7 mouse cellular contexts compared by ENCODE assay signal in the genomic region with DNA sequence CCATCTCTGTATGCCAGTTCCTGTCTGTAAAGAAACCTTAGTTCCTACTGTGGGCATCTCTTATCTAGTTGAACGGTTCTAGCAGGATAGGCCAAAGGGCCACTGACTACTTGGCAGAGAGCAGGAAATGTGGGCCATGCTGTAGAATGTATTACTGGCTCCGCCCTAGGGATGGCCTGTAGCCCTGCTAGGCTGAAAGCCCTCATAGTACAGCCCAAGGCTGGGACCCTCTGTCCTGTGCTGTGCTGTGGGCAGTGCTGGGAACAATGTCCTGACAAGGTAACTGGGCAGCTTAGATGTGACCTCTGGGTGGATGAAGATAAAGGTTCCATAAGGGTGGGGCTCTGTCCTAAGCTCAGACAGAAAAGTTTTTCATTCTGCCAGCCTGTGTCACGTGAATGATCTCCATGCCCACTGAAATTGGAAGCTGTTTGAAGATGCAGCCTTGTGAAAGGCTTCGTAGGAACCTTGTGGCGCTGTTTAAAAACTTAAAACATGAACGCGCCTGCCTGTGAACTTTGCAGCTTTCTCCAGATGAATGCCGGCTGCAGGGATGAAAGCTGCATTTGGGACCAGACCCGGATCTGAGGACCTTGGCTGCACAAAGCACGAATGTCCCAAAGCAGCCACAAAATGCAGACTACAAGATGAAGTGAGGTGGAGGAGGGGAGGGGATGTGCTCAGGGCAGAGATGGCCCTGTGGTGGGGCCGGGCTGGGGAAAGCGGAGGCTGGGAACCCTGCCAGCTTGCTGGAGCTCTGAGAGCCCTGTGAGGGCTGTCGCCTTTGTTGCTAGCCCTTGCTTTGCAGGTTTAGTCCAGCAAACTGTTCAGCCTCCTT.
DNase-seq lines count a peak whose midpoint lies in the region; ATAC-seq and TF ChIP-seq lines count a peak whose summit lies in the region.

No protein-coding gene starts in this region.

- peaks cover 16% of the 10 kb centered on the region for H3K4me1 ChIP-seq in lung, embryonic 14.5 days (ENCODE audit: insufficient read depth)
- no peaks in the 10 kb centered on the region for H3K4me1 ChIP-seq in lung, adult 2 months (ENCODE audit: control insufficient read depth, insufficient read depth, low read length)
- H3K4me1 ChIP-seq in embryonic facial prominence, embryonic 13.5 days: peaks cover 19% of the 10 kb centered on the region
- peaks cover 10% of the 10 kb centered on the region; the same call in 1 of the 2 replicates for H3K4me1 ChIP-seq in heart, embryonic 11.5 days (ENCODE audit: control insufficient read depth, insufficient read depth, low read length)
- H3K4me1 ChIP-seq in limb, embryonic 14.5 days (ENCODE audit: control insufficient read depth, insufficient read depth, low read length): peaks cover 14% of the 10 kb centered on the region

- DNase-seq in lung, embryonic 14.5 days: peak; percentile 94
- no peak for DNase-seq in lung, adult 2 months
- peak; percentile 84 for DNase-seq in limb, embryonic 14.5 days (ENCODE audit: low spot score)
- peak; percentile 68 for DNase-seq in right cerebral cortex, postnatal 4 days
- no peak for DNase-seq in embryo, embryonic 10 days (ENCODE audit: low spot score)

- no peaks in the 10 kb centered on the region for H3K27me3 ChIP-seq in lung, embryonic 14.5 days (ENCODE audit: insufficient read depth, low read length)
- H3K27me3 ChIP-seq in embryonic facial prominence, embryonic 13.5 days: no peaks in the 10 kb centered on the region
- H3K27me3 ChIP-seq in heart, embryonic 11.5 days (ENCODE audit: control insufficient read depth, insufficient read depth, low read length): no peaks in the 10 kb centered on the region
- H3K27me3 ChIP-seq in limb, embryonic 14.5 days (ENCODE audit: control insufficient read depth, insufficient read depth, low read length): no peaks in the 10 kb centered on the region

- no peak overlapping the region for H3K4me3 ChIP-seq in lung, embryonic 14.5 days (ENCODE audit: low read depth, low read length)
- H3K4me3 ChIP-seq in lung, adult 2 months (replicated peaks; ENCODE audit: extremely low read depth, low read depth, low read length): no peak overlapping the region
- no peak overlapping the region for H3K4me3 ChIP-seq in embryonic facial prominence, embryonic 13.5 days
- H3K4me3 ChIP-seq in heart, embryonic 11.5 days (ENCODE audit: low read depth, low read length): no peak overlapping the region
- H3K4me3 ChIP-seq in limb, embryonic 14.5 days (replicated peaks; ENCODE audit: low read length): no peak overlapping the region

- WGBS in lung, embryonic 14.5 days: 35% methylated on average over 13 of the region's 13 CpGs
- WGBS in lung, adult 2 months: 55% methylated on average over 13 of the region's 13 CpGs
- WGBS in embryonic facial prominence, embryonic 13.5 days: 57% methylated on average over 13 of the region's 13 CpGs
- 63% methylated on average over 13 of the region's 13 CpGs for WGBS in heart, embryonic 11.5 days (ENCODE audit: insufficient replicate concordance)
- 35% methylated on average over 13 of the region's 13 CpGs for WGBS in limb, embryonic 14.5 days

- no peak for TF ChIP-seq CTCF in lung, embryonic 14.5 days (IDR thresholded peaks at IDR 0.05; ENCODE audit: low read depth)
- no peak for TF ChIP-seq CTCF in lung, adult 2 months (IDR thresholded peaks at IDR 0.05; ENCODE audit: insufficient read depth, low read length)

- H3K4me2 ChIP-seq in lung, embryonic 14.5 days: peak overlapping the region; percentile 11; the same call in 1 of the 2 replicates
- peak overlapping the region; percentile 11 for H3K4me2 ChIP-seq in embryonic facial prominence, embryonic 13.5 days
- no peak overlapping the region for H3K4me2 ChIP-seq in heart, embryonic 11.5 days
- H3K4me2 ChIP-seq in limb, embryonic 14.5 days (replicated peaks; ENCODE audit: low read depth, low read length, severe bottlenecking): peak overlapping the region; percentile 6; the same call in 1 of the 2 replicates

- H3K36me3 ChIP-seq in lung, embryonic 14.5 days (ENCODE audit: insufficient read depth): 0 out of 2 replicates have a peak, but pooled peaks cover 2% of the 10 kb centered on the region
- peaks cover 13% of the 10 kb centered on the region for H3K36me3 ChIP-seq in embryonic facial prominence, embryonic 13.5 days
- no peaks in the 10 kb centered on the region for H3K36me3 ChIP-seq in heart, embryonic 11.5 days (ENCODE audit: control insufficient read depth, insufficient read depth, low read length)
- peaks cover 16% of the 10 kb centered on the region; the same call in 1 of the 2 replicates for H3K36me3 ChIP-seq in limb, embryonic 14.5 days (ENCODE audit: control insufficient read depth, insufficient read depth, low read length)

- peak overlapping the region; percentile 64 for H3K27ac ChIP-seq in lung, embryonic 14.5 days (ENCODE audit: low read depth)
- peak overlapping the region; percentile 58 for H3K27ac ChIP-seq in embryonic facial prominence, embryonic 13.5 days
- peak overlapping the region; percentile 30 for H3K27ac ChIP-seq in heart, embryonic 11.5 days (ENCODE audit: low read depth, low read length)
- peak overlapping the region; percentile 68 for H3K27ac ChIP-seq in limb, embryonic 14.5 days (replicated peaks; ENCODE audit: low read depth, low read length)

- peak; percentile 92 for ATAC-seq in lung, embryonic 14.5 days (ENCODE audit: insufficient read depth)
- 0 out of 2 replicates have a peak, but pooled peaks have one; percentile 49 for ATAC-seq in embryonic facial prominence, embryonic 13.5 days (ENCODE audit: insufficient number of reproducible peaks, insufficient read depth, low FRiP score, low TSS enrichment, low read depth)
- ATAC-seq in heart, embryonic 11.5 days (replicated peaks; ENCODE audit: insufficient number of reproducible peaks, low FRiP score, low TSS enrichment): peak; percentile 51
- ATAC-seq in limb, embryonic 14.5 days (ENCODE audit: low FRiP score, low read depth): peak; percentile 87

- TF ChIP-seq POLR2A in lung, adult 2 months (IDR thresholded peaks at IDR 0.05; ENCODE audit: borderline replicate concordance, extremely low read depth, low read depth, low read length): no peak
- TF ChIP-seq POLR2A in limb, embryonic 14.5 days (IDR thresholded peaks at IDR 0.05; ENCODE audit: borderline replicate concordance, extremely low read depth, insufficient read depth, insufficient read length): no peak

- no peaks in the 10 kb centered on the region for H3K9me3 ChIP-seq in lung, embryonic 14.5 days (ENCODE audit: low read depth, low read length)
- no peaks in the 10 kb centered on the region for H3K9me3 ChIP-seq in embryonic facial prominence, embryonic 13.5 days
- H3K9me3 ChIP-seq in heart, embryonic 11.5 days (replicated peaks; ENCODE audit: control insufficient read depth, low read length): no peaks in the 10 kb centered on the region
- H3K9me3 ChIP-seq in limb, embryonic 14.5 days (ENCODE audit: control insufficient read depth, low read length): no peaks in the 10 kb centered on the region

- H3K9ac ChIP-seq in lung, embryonic 14.5 days: no peak overlapping the region
- no peak overlapping the region for H3K9ac ChIP-seq in embryonic facial prominence, embryonic 13.5 days
- H3K9ac ChIP-seq in heart, embryonic 11.5 days (ENCODE audit: low read depth, low read length): no peak overlapping the region
- H3K9ac ChIP-seq in limb, embryonic 14.5 days (ENCODE audit: low read depth, low read length, severe bottlenecking): peak overlapping the region; percentile 4; the same call in 1 of the 2 replicates

Comparison
In these comparisons a context has a peak if more than half of its experiments do, and no peak if none do; other contexts are left out.
1. DNase-seq: peak in lung, embryonic 14.5 days (single experiment), limb, embryonic 14.5 days (single experiment) and right cerebral cortex, postnatal 4 days (single experiment); none in lung, adult 2 months (single experiment) and embryo, embryonic 10 days (single experiment).
2. Peak in every context shown above with its lines, with median percentiles within 50 percentile points of each other: ATAC-seq and H3K27ac ChIP-seq.